Mouse (Mus musculus) MEL (cell line): ENCODE results near the gene Dlg2.

Experiments
- CHD2 ChIP-seq: IDR thresholded peaks from 2 replicates; pipeline ENCODE4 v1.6.1; 2011; ENCODE audit warnings: low read length, improper control_type of control experiment
- CTCF ChIP-seq, 3 experiments: IDR thresholded peaks in 2 of 3; conservative IDR thresholded peaks in 1 of 3; 2 replicates each; pipeline ENCODE4 v1.5.1; 2011 to 2012; ENCODE audit warnings: low read length in 3 of 3, low read depth in 2 of 3, mild to moderate bottlenecking in 2 of 3, improper control_type of control experiment in 1 of 3, inconsistent platforms in 1 of 3, mixed read lengths in 1 of 3, moderate library complexity in 1 of 3; ENCODE audit not compliant: control insufficient read depth in 1 of 3, insufficient read depth in 1 of 3, poor library complexity in 1 of 3, severe bottlenecking in 1 of 3
- EP300 ChIP-seq, 2 experiments: IDR thresholded peaks; 2 replicates each; pipeline ENCODE4 v1.6.1; 2011; ENCODE audit warnings: improper control_type of control experiment in 2 of 2, low read length in 2 of 2, low read depth in 1 of 2, mild to moderate bottlenecking in 1 of 2
- ETS1 ChIP-seq: IDR thresholded peaks from 2 replicates; pipeline ENCODE4 v1.6.1; 2012; ENCODE audit warnings: low read depth, mild to moderate bottlenecking, inconsistent platforms, low read length, improper control_type of control experiment, moderate library complexity
- MAX ChIP-seq: IDR thresholded peaks from 2 replicates; pipeline ENCODE4 v1.6.1; 2011; ENCODE audit warnings: low read length, improper control_type of control experiment
- MYC ChIP-seq: IDR thresholded peaks from 2 replicates; pipeline ENCODE4 v1.6.1; 2011; ENCODE audit warnings: low read depth, mild to moderate bottlenecking, low read length, improper control_type of control experiment, moderate library complexity
- POLR2A ChIP-seq, 2 experiments: IDR thresholded peaks; 2 replicates each; pipeline ENCODE4 v1.6.1; 2011 to 2012; ENCODE audit warnings: low read length in 2 of 2, mild to moderate bottlenecking in 2 of 2, control low read depth in 1 of 2, improper control_type of control experiment in 1 of 2, low read depth in 1 of 2, moderate library complexity in 1 of 2; ENCODE audit not compliant: control insufficient read depth in 1 of 2, insufficient read depth in 1 of 2, poor library complexity in 1 of 2
- TBP ChIP-seq: IDR thresholded peaks from 2 replicates; pipeline ENCODE4 v1.8.0; 2011; ENCODE audit warnings: low read depth, low read length, improper control_type of control experiment
- TCF12 ChIP-seq: IDR thresholded peaks from 2 replicates; pipeline ENCODE4 v1.6.1; 2014; ENCODE audit warnings: low read depth, mild to moderate bottlenecking, inconsistent platforms, low read length, improper control_type of control experiment, moderate library complexity
- ZKSCAN1 ChIP-seq: IDR thresholded peaks from 2 replicates; pipeline ENCODE4 v1.6.1; 2012; ENCODE audit warnings: low read depth, mild to moderate bottlenecking, inconsistent platforms, low read length, improper control_type of control experiment, moderate library complexity

GRCm38 (mm10) chr7:92363800-92364199, 1887.3 kb downstream of the Dlg2 start:
- no peak for TF ChIP-seq EP300 (IDR thresholded peaks at IDR 0.05; ENCODE audit: low read depth in 1 of 2, low read length in 2 of 2)
- no peak for TF ChIP-seq TCF12
- no peak for TF ChIP-seq MAX
- TF ChIP-seq CHD2, result no peak
- TF ChIP-seq CTCF (IDR thresholded peaks at IDR 0.05 in 2 of 3, conservative IDR thresholded peaks at IDR 0.05 in 1 of 3; ENCODE audit: control insufficient read depth in 1 of 3, insufficient read depth in 1 of 3, low read depth in 2 of 3, low read length in 3 of 3, poor library complexity in 1 of 3, severe bottlenecking in 1 of 3), result no peak
- no peak for TF ChIP-seq POLR2A (IDR thresholded peaks at IDR 0.05; ENCODE audit: control insufficient read depth in 1 of 2, insufficient read depth in 1 of 2, low read depth in 1 of 2, low read length in 2 of 2, poor library complexity in 1 of 2)
- TF ChIP-seq ETS1, result no peak
- no peak for TF ChIP-seq TBP
- TF ChIP-seq ZKSCAN1, result no peak
- no peak for TF ChIP-seq MYC
